Mouse (Mus musculus): ENCODE measurements at regions not wholly inside any gene's neighbourhood (a gene's known extent, or its start where the extent isn't known, plus 50 kb on each side); places are given as distances from the start of the nearest gene placed in this dataset.
A peak's percentile ranks its signal among the peaks of the same experiment; 100 is the strongest.

- peak; percentile 42 for DNase-seq (ENCODE audit: low spot score in 2 of 2)
These were observed 110.9 kb upstream of the Habp2 start for GRCm38 (mm10) chr19:56176059-56176458.

GRCm38 (mm10) chr19:56177231-56177745, 109.6 kb upstream of the Habp2 start:
- DNase-seq (ENCODE audit: low spot score in 2 of 2): no peak

GRCm38 (mm10) chr19:56185756-56186155, 101.2 kb upstream of the Habp2 start:
- DNase-seq (ENCODE audit: low spot score in 2 of 2): no peak

- no peak for DNase-seq (ENCODE audit: low spot score in 2 of 2)
These were observed 97.8 kb upstream of the Habp2 start for GRCm38 (mm10) chr19:56189185-56189584.

- DNase-seq (ENCODE audit: low spot score in 2 of 2): no peak
These were observed 96.7 kb upstream of the Habp2 start for GRCm38 (mm10) chr19:56190222-56190621.

- no peak for DNase-seq (ENCODE audit: low spot score in 2 of 2)
These were observed 88.3 kb upstream of the Habp2 start for GRCm38 (mm10) chr19:56198474-56199236.

- DNase-seq (ENCODE audit: low spot score in 2 of 2): no peak
These were observed 87.4 kb upstream of the Habp2 start for GRCm38 (mm10) chr19:56199401-56200150.

GRCm38 (mm10) chr19:56201007-56201682, 85.8 kb upstream of the Habp2 start:
- DNase-seq (ENCODE audit: low spot score in 2 of 2): no peak

GRCm38 (mm10) chr19:56201738-56202480, 85.0 kb upstream of the Habp2 start:
- no peak for DNase-seq (ENCODE audit: low spot score in 2 of 2)

- no peak for DNase-seq (ENCODE audit: low spot score in 2 of 2)
These were observed 84.3 kb upstream of the Habp2 start for GRCm38 (mm10) chr19:56202481-56203130.

GRCm38 (mm10) chr19:56218536-56218935, 68.4 kb upstream of the Habp2 start:
- DNase-seq (ENCODE audit: low spot score in 2 of 2): no peak

GRCm38 (mm10) chr19:56220724-56221407, 66.1 kb upstream of the Habp2 start:
- DNase-seq (ENCODE audit: low spot score in 2 of 2): no peak

GRCm38 (mm10) chr19:56222496-56222895, 64.4 kb upstream of the Habp2 start:
- no peak for DNase-seq (ENCODE audit: low spot score in 2 of 2)

GRCm38 (mm10) chr19:56225039-56225438, 61.9 kb upstream of the Habp2 start:
- DNase-seq (ENCODE audit: low spot score in 2 of 2): no peak

GRCm38 (mm10) chr19:56225518-56225917, 61.4 kb upstream of the Habp2 start:
- no peak for DNase-seq (ENCODE audit: low spot score in 2 of 2)

- no peak for DNase-seq (ENCODE audit: low spot score in 2 of 2)
These were observed 58.4 kb upstream of the Habp2 start for GRCm38 (mm10) chr19:56228586-56228985.

GRCm38 (mm10) chr19:56231430-56231829, 55.5 kb upstream of the Habp2 start:
- DNase-seq (ENCODE audit: low spot score in 2 of 2): no peak

- no peak for DNase-seq (ENCODE audit: low spot score in 2 of 2)
These were observed 55.1 kb upstream of the Habp2 start for GRCm38 (mm10) chr19:56231849-56232248.

GRCm38 (mm10) chr19:56232269-56232668, 54.7 kb upstream of the Habp2 start:
- DNase-seq (ENCODE audit: low spot score in 2 of 2): no peak

- no peak for DNase-seq (ENCODE audit: low spot score in 2 of 2)
These were observed 54.0 kb upstream of the Habp2 start for GRCm38 (mm10) chr19:56232950-56233349.

Measured in gastrocnemius, adult 8-10 months (tissue).